Mouse (Mus musculus) layer of hippocampus, postnatal 36 days (tissue): ENCODE results near the gene 1190002N15Rik. TPM values are rescaled to one million over a fixed set of nuclear protein-coding genes. Genes with fewer than 3 reads are reported as not detected.

Experiments used
- DNase-seq, 2 experiments: peaks; one replicate each; pipeline ENCODE4 v3.0.0; 2022
- total RNA-seq, 2 experiments: library from RNA; stranded (reverse); gene quantifications; 2 replicates each; pipeline ENCODE4 v1.2.3; 2021

1190002N15Rik gene
- 10 to 100 TPM; 18.9 to 19.0 TPM for total RNA-seq

DNA sequence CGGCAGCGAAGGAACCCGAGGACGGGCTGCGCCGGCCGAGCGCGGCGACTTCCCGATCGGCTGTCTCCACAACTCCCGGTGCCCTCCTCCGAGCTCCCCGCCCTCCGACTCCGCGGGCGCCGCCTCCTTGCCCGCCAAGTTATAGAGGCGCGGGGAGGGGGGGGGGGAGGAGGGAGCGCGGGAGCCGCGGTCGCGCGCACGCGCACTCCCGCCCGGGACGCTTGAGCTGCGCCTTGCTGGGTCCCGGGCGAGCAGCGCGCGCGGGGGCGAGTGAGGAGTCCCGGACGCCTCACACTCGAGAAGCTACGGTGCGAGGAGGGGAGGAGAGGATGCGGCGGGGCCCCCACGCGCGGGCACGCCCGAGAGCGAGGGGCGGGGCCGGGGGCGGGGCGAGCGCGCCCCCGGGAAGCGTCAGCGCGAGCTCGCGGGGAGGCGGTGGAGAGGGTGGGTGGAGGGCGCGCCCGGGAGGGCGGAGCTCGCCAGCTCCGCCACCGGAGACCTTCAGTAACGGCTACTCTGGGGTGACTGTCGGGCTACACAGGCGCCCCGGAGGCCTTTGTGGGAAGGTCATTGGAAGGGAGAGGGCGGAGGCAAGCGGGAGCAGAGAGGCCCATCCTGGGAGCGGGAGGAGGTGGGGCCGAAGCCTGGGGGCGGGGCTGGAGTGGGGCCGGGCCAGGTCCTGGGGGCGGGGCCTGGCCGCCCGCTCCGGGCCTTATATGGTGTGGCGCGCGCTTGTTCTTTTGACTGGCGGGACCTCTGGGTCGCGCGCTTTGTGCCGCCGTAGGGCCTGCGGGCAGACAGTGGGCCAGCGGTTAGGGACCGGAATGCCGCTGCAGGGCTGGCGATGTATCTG, at the start of gene 1190002N15Rik:
1190002N15Rik (minus strand) TSS at position 112 of the 853 bp plus-strand sequence.
- DNase-seq = peak; percentile 91 to 92

- no peak for DNase-seq
Observed at GRCm38 (mm10) chr9:94582309-94582708, 44.4 kb upstream of the 1190002N15Rik start.

DNA sequence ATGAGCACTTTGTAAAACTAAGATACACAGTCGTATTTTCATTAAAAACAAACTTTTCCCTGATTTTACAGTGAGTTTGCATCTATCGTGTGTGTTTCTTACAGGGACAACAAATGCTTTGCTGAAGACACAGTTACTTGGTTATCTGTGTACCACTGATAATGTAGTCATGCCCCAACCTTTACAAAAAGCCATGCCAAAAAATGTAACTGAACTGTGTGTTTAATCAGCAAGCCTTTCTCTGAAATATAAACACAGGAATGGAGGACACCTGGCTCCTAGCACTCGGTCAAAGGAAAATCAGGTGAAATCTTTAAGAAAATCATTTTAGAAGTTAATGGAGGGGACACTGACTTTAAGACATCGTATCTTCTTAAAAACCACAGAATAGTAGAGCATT, 43.8 kb upstream of the 1190002N15Rik start:
- no peak for DNase-seq

DNA sequence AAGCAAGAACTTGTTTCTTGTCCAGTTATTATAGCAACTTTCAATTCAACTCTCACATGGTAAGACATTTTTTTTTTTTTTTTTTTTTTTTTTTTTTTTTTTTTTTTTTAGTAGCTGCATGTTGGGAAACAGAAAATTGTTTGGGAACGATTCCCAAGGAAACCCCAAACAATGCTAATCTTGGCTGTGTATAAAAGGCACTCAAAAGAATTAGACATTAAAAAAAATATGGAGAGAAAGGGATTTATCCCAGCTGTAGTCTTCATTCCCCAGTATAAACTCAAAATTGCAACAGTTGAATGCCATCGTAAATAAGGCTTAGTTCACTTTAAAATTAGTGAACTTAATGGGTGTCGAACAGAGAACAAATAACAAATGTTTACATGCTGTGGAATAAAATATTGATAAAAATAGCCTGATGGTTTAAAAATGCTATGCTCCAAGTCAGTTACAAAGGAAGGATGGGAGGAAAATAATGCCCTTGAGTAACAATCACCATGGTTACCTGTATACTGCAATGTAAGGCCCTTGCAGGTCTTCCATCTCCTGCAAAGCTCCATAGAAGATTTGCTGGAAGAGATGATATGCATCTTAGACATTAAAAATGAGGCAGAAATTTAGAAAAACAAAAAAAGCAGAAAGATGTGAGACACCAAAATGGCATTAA, 42.3 kb upstream of the 1190002N15Rik start:
- DNase-seq = no peak

- no peak for DNase-seq
Observed at GRCm38 (mm10) chr9:94571802-94572201, 33.9 kb upstream of the 1190002N15Rik start.

DNA sequence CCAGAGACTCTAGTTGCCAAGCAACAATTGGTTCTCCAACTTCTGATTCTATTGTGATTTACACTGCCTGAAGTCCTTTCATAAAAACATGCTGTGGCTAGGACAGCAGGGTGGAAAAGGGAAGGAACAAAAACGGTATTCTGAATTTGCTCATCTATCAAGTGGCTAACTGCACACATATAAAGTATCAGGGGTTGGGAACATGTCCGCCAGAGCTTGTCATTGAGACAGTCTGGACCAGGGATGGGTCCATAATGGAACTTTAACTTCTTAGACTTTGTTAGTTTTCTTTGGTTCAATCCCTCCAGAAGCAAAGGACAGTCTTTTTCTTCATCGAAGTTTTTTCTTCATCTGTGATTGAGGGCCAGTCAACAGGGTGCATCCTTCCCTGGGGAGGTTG, 30.5 kb upstream of the 1190002N15Rik start:
- no peak for DNase-seq

DNA sequence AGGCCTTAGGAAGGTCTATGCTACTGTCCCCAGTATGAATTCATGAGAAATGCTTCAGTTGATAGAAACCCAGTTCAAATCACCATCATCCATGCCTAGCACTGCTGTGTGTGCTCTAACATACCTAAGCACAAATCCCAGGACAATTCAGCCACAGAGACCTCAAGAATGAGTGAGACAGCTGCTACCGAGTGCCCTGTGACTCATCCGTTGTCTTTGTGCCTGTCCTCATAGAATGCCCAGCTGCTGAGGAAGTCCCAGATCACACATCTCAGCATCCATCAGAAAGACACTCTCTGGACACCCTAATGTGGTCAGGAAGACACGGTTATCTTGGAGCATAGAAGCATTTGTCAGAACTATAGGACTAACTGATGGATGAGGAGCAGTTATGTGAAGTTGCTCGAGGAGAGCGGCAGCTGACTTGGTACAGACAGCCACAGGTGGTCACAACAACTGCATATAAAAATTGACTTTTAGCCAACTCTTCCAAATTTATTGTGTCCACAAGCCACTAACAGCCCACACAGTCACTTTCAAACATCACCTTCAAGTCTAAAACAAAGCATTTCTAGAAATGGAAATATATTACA, 29.9 kb upstream of the 1190002N15Rik start:
- DNase-seq = no peak

GRCm38 (mm10) chr9:94556776-94557514, 19.1 kb upstream of the 1190002N15Rik start:
- no peak for DNase-seq

DNA sequence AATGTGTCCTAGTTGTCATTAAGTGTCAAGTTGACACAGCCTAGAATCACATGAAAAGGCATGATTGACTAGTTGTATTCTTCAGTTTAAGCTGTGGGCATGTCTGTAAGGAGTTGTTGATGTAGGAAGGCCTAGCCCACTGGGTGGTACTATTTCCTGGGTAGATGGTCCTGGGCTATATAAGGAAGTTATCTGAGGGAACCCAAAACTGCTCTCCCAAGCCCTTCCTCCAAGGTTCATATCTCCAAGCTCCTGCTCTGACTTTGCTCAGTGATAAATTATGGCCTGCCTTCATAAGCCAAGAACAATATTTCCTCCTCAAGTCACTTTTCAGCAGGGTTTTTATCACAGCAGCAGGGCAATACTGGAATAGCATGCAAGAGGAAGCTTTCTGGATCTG, 18.4 kb upstream of the 1190002N15Rik start:
- DNase-seq = no peak

DNA sequence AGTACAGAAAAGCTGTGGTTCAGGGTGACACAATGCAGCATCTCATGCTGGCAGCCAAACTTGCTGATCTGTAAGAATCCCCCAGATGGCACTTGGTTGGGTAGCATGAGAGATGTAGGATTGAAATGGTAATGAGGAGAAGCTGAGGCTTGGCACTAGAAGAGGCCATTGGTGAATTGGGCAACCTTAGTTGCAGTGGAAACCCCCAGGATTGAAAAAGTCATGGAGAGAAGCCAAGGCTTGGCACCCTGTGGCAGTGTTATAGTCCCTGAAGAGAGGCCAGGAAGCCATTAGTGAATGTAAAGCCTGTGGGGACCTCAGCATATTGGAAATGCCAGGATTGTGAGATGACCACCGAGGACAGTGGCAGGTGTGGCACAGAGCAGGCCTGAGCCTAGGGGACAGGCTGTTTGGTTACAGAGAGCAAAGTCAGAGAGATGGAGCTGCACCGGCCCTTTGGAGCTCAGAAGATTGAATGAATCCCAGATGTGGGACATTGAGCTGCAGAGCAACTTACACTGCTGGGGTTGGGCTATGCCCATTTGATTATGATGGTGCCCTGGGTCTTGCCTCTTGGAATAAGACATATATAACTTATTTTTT, 12.7 kb upstream of the 1190002N15Rik start:
- DNase-seq = no peak

DNA sequence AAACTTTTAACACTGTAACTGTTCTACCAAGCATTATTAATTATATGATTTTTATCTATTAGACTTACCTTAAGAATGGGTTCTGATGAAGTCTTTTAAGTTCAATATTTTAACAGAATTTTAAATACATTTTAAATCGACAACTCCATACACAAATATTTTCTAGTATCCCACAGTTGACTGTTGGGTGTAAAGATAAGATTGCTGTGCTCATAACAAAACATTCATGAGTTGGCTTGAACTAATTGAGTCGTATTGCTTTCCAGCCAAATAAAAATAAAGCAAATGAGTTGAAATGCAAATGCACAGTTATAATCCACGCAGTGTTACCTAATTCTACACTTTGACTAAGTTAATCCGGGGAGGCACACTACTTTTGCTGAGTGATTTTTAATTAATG, 6.0 kb upstream of the 1190002N15Rik start:
- no peak for DNase-seq

DNA sequence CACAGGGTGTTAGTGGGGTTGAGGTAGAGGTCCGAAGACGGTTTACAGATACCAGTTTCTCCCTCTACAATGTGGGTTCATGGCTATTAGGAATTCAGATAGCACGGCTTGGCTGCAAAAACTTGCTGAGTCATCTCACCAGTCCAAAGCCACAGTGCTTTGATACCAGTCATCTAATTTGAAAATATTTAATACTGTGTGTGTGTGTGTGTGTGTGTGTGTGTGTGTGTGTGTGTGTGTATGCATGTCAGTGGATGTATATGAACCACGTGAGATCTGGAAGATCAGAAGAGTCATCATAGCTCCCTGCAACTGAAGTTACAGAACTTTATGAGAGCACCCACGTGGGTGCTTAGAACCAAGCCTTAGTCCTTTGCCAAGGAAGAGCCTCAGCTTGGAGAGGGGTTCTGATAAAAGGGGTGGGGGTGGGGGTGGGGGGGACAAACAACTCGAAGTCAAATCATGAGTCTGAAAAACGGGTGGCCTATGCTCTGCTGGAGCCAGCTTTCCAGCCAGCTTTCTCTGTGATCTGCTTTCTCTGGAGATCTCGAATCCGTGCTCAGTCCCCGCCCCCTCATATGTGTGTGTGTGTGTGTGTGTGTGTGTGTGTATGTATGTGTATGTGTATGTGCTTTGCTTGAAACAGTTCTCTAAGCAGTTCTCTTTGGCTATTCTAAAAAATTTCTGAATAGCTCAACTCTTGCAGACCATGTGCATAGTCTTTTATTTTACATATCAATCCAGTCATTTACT, 2.6 kb upstream of the 1190002N15Rik start:
- DNase-seq = no peak

- DNase-seq = no peak
Observed at GRCm38 (mm10) chr9:94539346-94539865, 1.5 kb upstream of the 1190002N15Rik start.

GRCm38 (mm10) chr9:94538823-94539143, 902 bp upstream of the 1190002N15Rik start:
- DNase-seq = no peak

DNA sequence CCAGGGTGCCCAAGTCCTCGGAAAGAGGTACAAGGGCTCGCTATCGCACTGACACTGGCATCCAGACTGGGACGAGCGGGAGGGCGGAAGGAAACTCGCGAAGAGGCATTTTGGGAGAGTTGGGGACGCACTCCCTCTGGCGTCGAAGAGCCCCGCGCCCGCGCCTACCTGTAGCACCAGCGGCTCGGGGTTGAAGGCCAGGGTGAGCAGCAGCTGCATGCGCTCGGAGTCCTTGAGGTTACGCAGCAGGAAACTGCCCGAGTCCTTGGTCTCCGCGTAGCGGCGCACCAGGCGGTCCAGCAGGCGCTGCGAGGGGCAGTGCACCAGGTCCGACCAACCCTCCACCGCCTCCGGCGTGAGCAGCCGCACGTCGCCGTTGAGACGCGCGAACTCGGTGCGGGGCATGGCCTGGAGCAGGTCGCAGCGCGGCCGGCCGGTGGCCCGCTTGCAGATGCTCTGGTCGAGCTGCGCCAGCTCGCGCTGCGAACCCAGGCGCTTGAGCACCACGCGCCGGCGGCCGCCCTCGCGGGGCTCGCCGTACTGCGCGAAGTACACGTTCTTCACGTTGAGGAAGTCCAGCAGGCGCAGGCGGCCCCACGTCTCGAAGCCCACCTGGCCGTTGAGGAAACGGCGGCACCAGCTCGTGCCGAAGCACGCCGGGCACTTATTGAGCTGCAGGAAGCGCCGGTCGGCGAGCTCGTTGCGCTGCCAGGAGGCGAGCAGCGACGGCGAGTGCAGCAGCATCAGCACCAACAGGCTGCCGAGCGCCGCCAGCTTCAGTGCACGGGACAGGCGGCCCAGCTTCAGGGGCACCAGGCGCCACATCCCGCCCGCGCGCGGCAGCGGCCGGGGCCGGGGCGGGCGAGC, 597 bp downstream of the 1190002N15Rik start:
- DNase-seq = peak; percentile 70 to 76

GRCm38 (mm10) chr9:94536261-94536905, 1.5 kb downstream of the 1190002N15Rik start:
- DNase-seq = no peak

- no peak for DNase-seq
Observed at GRCm38 (mm10) chr9:94534795-94535194, 3.1 kb downstream of the 1190002N15Rik start.

- no peak for DNase-seq
Observed at GRCm38 (mm10) chr9:94534226-94534625, 3.7 kb downstream of the 1190002N15Rik start.

GRCm38 (mm10) chr9:94533641-94534040, 4.2 kb downstream of the 1190002N15Rik start:
- no peak for DNase-seq

- no peak for DNase-seq
Observed at GRCm38 (mm10) chr9:94529987-94530386, 7.9 kb downstream of the 1190002N15Rik start.
